In genomic region chr7:136852721-136853120, GRCm38 (mm10) we compare ENCODE assay signal across 17 mouse cellular contexts. TPM values are rescaled to one million over a fixed set of nuclear protein-coding genes. Genes with fewer than 3 reads are reported as not detected.
DNase-seq lines count a peak whose midpoint lies in the region; ATAC-seq lines count a peak whose summit lies in the region.
"Had no signal": no experiment of that assay in that cellular context is flagged by ENCODE, and none has a peak within 500 bp of the region (broad histone marks: within the 10 kb centered on the region; RNA-seq: fewer than 3 reads in every experiment).

No protein-coding gene starts in this region.

- H3K4me1 ChIP-seq in kidney, embryonic 15.5 days, result 0 out of 2 replicates have a peak, but pooled peaks cover 4% of the 10 kb centered on the region
- H3K4me1 ChIP-seq in embryonic facial prominence, embryonic 10.5 days, result peaks cover 11% of the 10 kb centered on the region
- H3K4me1 ChIP-seq: forebrain, embryonic 15.5 days; hindbrain, embryonic 13.5 days had no signal

- no peak overlapping the region for H3K9ac ChIP-seq in kidney, embryonic 15.5 days
- H3K9ac ChIP-seq: forebrain, embryonic 15.5 days; hindbrain, embryonic 13.5 days; liver, embryonic 14.5 days had no signal

- DNase-seq in adrenal gland, postnatal 14 days, result peak; percentile 14
- DNase-seq in adrenal gland, adult 18-20 months (ENCODE audit: low spot score in 2 of 2), result no peak
- DNase-seq in kidney, adult 11 months, result peak; percentile 9
- peak; percentile 48 for DNase-seq in lung, postnatal 36 days
- DNase-seq in lung, postnatal 4 days, result no peak
- no peak for DNase-seq in embryonic facial prominence, embryonic 10.5 days (ENCODE audit: low spot score)
- DNase-seq: cerebellum, postnatal 14 days; thymus, postnatal 25 days had no signal

- H3K4me2 ChIP-seq in kidney, embryonic 15.5 days, result no peak overlapping the region
- H3K4me2 ChIP-seq: forebrain, embryonic 15.5 days; hindbrain, embryonic 13.5 days had no signal

- H3K27ac ChIP-seq in kidney, embryonic 15.5 days, result no peak overlapping the region
- no peak overlapping the region for H3K27ac ChIP-seq in embryonic facial prominence, embryonic 10.5 days (replicated peaks)
- H3K27ac ChIP-seq: forebrain, embryonic 15.5 days; hindbrain, embryonic 13.5 days; layer of hippocampus, adult 2 months; left cerebral cortex, adult 2 months; liver, embryonic 14.5 days had no signal

- 61% methylated on average over 4 of the region's 4 CpGs for WGBS in kidney, embryonic 15.5 days
- 59% methylated on average over 4 of the region's 4 CpGs for WGBS in embryonic facial prominence, embryonic 10.5 days

- no peak for ATAC-seq in kidney, embryonic 15.5 days (replicated peaks; ENCODE audit: low FRiP score)
- ATAC-seq: forebrain, embryonic 15.5 days; intestine, embryonic 16.5 days; midbrain, embryonic 16.5 days; Patski had no signal

- H3K4me3 ChIP-seq in kidney, embryonic 15.5 days (replicated peaks), result no peak overlapping the region
- no peak overlapping the region for H3K4me3 ChIP-seq in embryonic facial prominence, embryonic 10.5 days
- H3K4me3 ChIP-seq: forebrain, embryonic 15.5 days; hindbrain, embryonic 13.5 days; layer of hippocampus, adult 2 months; left cerebral cortex, adult 2 months had no signal

- no peaks in the 10 kb centered on the region for H3K36me3 ChIP-seq in kidney, embryonic 15.5 days
- no peaks in the 10 kb centered on the region for H3K36me3 ChIP-seq in embryonic facial prominence, embryonic 10.5 days (replicated peaks)
- H3K36me3 ChIP-seq: forebrain, embryonic 15.5 days; hindbrain, embryonic 13.5 days had no signal

- H3K27me3 ChIP-seq in kidney, embryonic 15.5 days, result 0 out of 2 replicates have a peak, but pooled peaks cover 6% of the 10 kb centered on the region
- 0 out of 2 replicates have a peak, but pooled peaks cover 8% of the 10 kb centered on the region for H3K27me3 ChIP-seq in embryonic facial prominence, embryonic 10.5 days (replicated peaks; ENCODE audit: low read depth, poor library complexity, severe bottlenecking)
- H3K27me3 ChIP-seq: hindbrain, embryonic 13.5 days; Patski had no signal

- no peaks in the 10 kb centered on the region for H3K9me3 ChIP-seq in kidney, embryonic 15.5 days (replicated peaks)
- no peaks in the 10 kb centered on the region for H3K9me3 ChIP-seq in embryonic facial prominence, embryonic 10.5 days
- H3K9me3 ChIP-seq: forebrain, embryonic 15.5 days; hindbrain, embryonic 13.5 days had no signal

RNA-seq across cellular contexts. Expression of gene Mgmt, which starts 41.7 kb away (rescaled TPM):
- 6.0 and 6.3 TPM in 2 replicates for total RNA-seq in adrenal gland, postnatal 14 days (2021)
- total RNA-seq in adrenal gland, adult 18-20 months (2021), result 1 to 10 TPM; 4.2 to 6.9 TPM
- polyA plus RNA-seq in kidney, embryonic 15.5 days (2015; fragmentation: Nextera tagmentation; extraction: Ambion mirVana), result 5.0 and 5.8 TPM in 2 replicates
- polyA plus RNA-seq in embryonic facial prominence, embryonic 10.5 days (2016; fragmentation: Nextera tagmentation; extraction: Ambion mirVana), result 5.4 and 5.8 TPM in 2 replicates
- polyA plus RNA-seq: Patski had no signal

Comparison
In these comparisons a context has a peak if more than half of its experiments do, and no peak if none do; other contexts are left out.
1. DNase-seq: peak in adrenal gland, postnatal 14 days (single experiment), kidney, adult 11 months (single experiment) and lung, postnatal 36 days (single experiment); none in adrenal gland, adult 18-20 months (0 of 2), lung, postnatal 4 days (0 of 2) and embryonic facial prominence, embryonic 10.5 days (single experiment).